Mouse (Mus musculus): ENCODE data around the gene Zfp853. TPM values are rescaled to one million over a fixed set of nuclear protein-coding genes. Genes with fewer than 3 reads are reported as not detected.

Zfp853 gene
- polyA plus RNA-seq, 1 experiment, result 1.3 TPM

GRCm38 (mm10) chr5:143253186-143253880 lies 40.1 kb downstream of the Zfp853 start:
- DNase-seq (ENCODE audit: low read depth), result no peak

- DNase-seq (ENCODE audit: low read depth), result no peak
Measured at GRCm38 (mm10) chr5:143252791-143253185, 40.6 kb downstream of the Zfp853 start.

GRCm38 (mm10) chr5:143252039-143252438 lies 41.4 kb downstream of the Zfp853 start:
- DNase-seq (ENCODE audit: low read depth), result no peak

- DNase-seq (ENCODE audit: low read depth), result no peak
Measured at GRCm38 (mm10) chr5:143244926-143245325, 48.5 kb downstream of the Zfp853 start.

Other genes starting within 250 kb of the Zfp853 start
- 20.6 and 21.5 TPM in 2 replicates for gene Rnf216, start 180.6 kb downstream of the Zfp853 start, polyA plus RNA-seq (2012; rRNA removed)
- not detected in 2 replicates for gene Olfr718-ps1, start 146.0 kb downstream of the Zfp853 start, polyA plus RNA-seq (2012; rRNA removed)
- 5.0 and 5.2 TPM in 2 replicates for gene Rbak, start 112.8 kb downstream of the Zfp853 start, polyA plus RNA-seq (2012; rRNA removed)
- gene Spdye4b, start 112.6 kb downstream of the Zfp853 start, polyA plus RNA-seq (2012; rRNA removed), result not detected in 2 replicates
- not detected in 2 replicates for gene Spdye4a, start 66.7 kb downstream of the Zfp853 start, polyA plus RNA-seq (2012; rRNA removed)
- 9.0 and 9.9 TPM in 2 replicates for gene Zfp12, start 58.5 kb downstream of the Zfp853 start, polyA plus RNA-seq (2012; rRNA removed)
- gene Zfp316, start 23.6 kb downstream of the Zfp853 start, polyA plus RNA-seq (2012; rRNA removed), result 10.2 and 15.0 TPM in 2 replicates
- 12.8 and 17.7 TPM in 2 replicates for gene E130309D02Rik, start 21.7 kb upstream of the Zfp853 start, polyA plus RNA-seq (2012; rRNA removed)
- 110 and 118 TPM in 2 replicates for gene Zdhhc4, start 35.6 kb upstream of the Zfp853 start, polyA plus RNA-seq (2012; rRNA removed)
- gene Grid2ip, start 63.7 kb upstream of the Zfp853 start, polyA plus RNA-seq (2012; rRNA removed), result 0.03 TPM in 1 of 2 replicates, not detected in the other
- 147 and 188 TPM in 2 replicates for gene Kdelr2, start 110.2 kb upstream of the Zfp853 start, polyA plus RNA-seq (2012; rRNA removed)
- gene Daglb, start 171.0 kb upstream of the Zfp853 start, polyA plus RNA-seq (2012; rRNA removed), result 15.6 and 19.5 TPM in 2 replicates
- 340 and 347 TPM in 2 replicates for gene Rac1, start 234.4 kb upstream of the Zfp853 start, polyA plus RNA-seq (2012; rRNA removed)